Mouse (Mus musculus) spleen, adult 2 months (tissue): Measurements from ENCODE around the gene Hspb7. TPM values are rescaled to one million over a fixed set of nuclear protein-coding genes. Genes with fewer than 3 reads are reported as not detected.

Experiments
- DNase-seq, 2 experiments: peaks; one replicate each; pipeline versions ENCODE4 v3.0.0 to v3.0.0-alpha.2; 2012 to 2021; ENCODE audit warnings: low spot score in 2 of 2, low read depth in 1 of 2
- H3K27ac ChIP-seq: fragments of 200-500 bp; 2 replicates; pipeline ENCODE4 v1.5.1; 2012; ENCODE audit warnings: low read length, inconsistent platforms; ENCODE audit not compliant: insufficient read depth
- H3K27me3 ChIP-seq: fragments of 200-500 bp; 2 replicates; pipeline ENCODE4 v1.6.1; 2012; ENCODE audit warnings: mild to moderate bottlenecking, moderate library complexity, low read length, inconsistent platforms; ENCODE audit not compliant: control insufficient read depth, insufficient read depth
- H3K36me3 ChIP-seq: fragments of 200-500 bp; 2 replicates; pipeline ENCODE4 v1.6.1; 2012; ENCODE audit warnings: mild to moderate bottlenecking, low read length, inconsistent platforms; ENCODE audit not compliant: control insufficient read depth, insufficient read depth
- H3K4me1 ChIP-seq: fragments of 200-500 bp; 2 replicates; pipeline ENCODE4 v1.6.1; 2011; ENCODE audit warnings: inconsistent platforms; ENCODE audit not compliant: control insufficient read depth, insufficient read depth, insufficient read length
- H3K4me3 ChIP-seq: fragments of 200-500 bp; 2 replicates; pipeline ENCODE4 v1.5.1; 2011; ENCODE audit warnings: mild to moderate bottlenecking, inconsistent platforms; ENCODE audit not compliant: insufficient read depth, insufficient read length; ENCODE audit errors: extremely low read depth
- CTCF ChIP-seq: fragments of 200-500 bp; IDR thresholded peaks from 2 replicates; pipeline ENCODE4 v1.5.1; 2011; ENCODE audit warnings: mild to moderate bottlenecking, inconsistent platforms; ENCODE audit not compliant: insufficient read depth, insufficient read length, insufficient replicate concordance; ENCODE audit errors: extremely low read depth
- POLR2A ChIP-seq: fragments of 200-500 bp; IDR thresholded peaks from 2 replicates; pipeline ENCODE4 v1.6.1; 2011; ENCODE audit warnings: low read depth, low read length, inconsistent platforms
- WGBS: fragments of 180-500 bp; shearing (Covaris S2); methylation state at CpG from one replicate; pipeline ENCODE4 v1.1.7; 2018; 5-methylcytosine and 5-hydroxymethylcytosine counted together
- polyA plus RNA-seq: library from polyadenylated mRNA; depleted of rRNA; stranded (reverse); fragments of >200 nt; gene quantifications from 2 replicates; pipeline ENCODE4 v1.2.3, GENCODE M21; 2012

Gene Hspb7
- polyA plus RNA-seq, 1 experiment, result 2.4 TPM

DNA sequence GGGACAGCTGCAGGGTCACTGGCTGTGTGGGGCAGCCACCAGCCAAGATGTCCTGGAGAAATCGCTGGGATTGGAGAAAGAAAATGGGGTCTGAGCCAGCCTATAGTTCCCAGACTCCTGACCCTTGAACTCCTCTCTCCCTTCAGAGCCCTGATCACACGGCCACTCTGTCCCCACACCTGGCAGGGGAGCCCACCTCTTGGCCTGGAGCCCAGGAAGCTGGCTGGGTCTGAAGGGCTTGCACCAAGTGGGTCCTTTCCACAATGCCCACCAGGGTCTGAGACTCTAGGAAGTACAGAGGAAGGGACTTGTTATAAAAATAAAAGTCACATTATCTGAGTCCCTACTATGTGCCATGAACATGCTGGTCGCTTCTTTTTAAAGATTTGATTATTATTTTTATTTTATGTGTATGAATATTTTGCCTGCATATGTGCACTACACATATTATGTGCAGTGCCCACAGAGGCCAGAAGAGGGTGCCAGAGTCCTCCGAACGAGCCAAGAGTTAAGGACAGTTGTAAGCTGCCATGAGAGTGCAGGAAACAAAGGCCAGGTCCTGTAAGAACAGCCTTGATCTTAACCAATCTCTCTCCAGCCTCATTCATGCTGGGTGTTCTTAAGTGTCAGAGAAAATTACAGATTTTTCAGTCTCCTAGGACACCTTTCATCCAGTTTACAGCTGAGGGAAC is 33.3 kb upstream of the Hspb7 start:
- no peak overlapping the region for H3K27ac ChIP-seq
- DNase-seq, result peak; percentile 19 to 62
- 16% methylated on average over 5 of the region's 5 CpGs for WGBS

DNA sequence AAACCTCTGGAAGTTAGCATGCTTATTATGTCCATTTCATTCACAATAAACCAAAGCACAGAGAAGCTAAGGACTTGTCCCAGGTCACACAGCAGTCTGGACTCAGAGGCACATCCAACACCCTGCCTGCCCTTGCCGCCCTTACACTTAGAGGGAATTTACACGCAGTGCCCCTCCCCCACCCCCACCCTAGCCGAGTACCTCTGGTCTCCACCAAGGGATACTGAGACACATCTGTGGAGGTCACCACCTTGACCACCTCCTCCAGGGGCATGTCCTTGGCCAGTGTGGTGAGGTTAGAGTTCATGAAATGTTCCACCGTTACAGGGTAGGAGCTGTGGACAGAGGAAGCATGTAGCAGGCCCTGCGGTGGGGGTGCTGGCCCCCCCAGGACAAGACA is 32.6 kb upstream of the Hspb7 start:
- TF ChIP-seq POLR2A, result no peak
- no peak for TF ChIP-seq CTCF
- Histone ChIP-seq H3K27ac (no peak overlapping the region), H3K4me3 (no peak overlapping the region), H3K4me1 (no peaks in the 10 kb centered on the region), H3K27me3 (no peaks in the 10 kb centered on the region), H3K36me3 (no peaks in the 10 kb centered on the region)
- DNase-seq, result no peak
- 71% methylated on average over 5 of the region's 5 CpGs for WGBS

More for the DNA sequence above, 33.3 kb upstream of the Hspb7 start:
- TF ChIP-seq CTCF, result peak; percentile 58; the same call in 1 of the 2 replicates
- TF ChIP-seq POLR2A, result no peak
- Histone ChIP-seq H3K36me3 (no peaks in the 10 kb centered on the region), H3K4me3 (no peak overlapping the region), H3K4me1 (peaks cover 2% of the 10 kb centered on the region; the same call in 1 of the 2 replicates), H3K27me3 (peaks cover 5% of the 10 kb centered on the region; the same call in 1 of the 2 replicates)

DNA sequence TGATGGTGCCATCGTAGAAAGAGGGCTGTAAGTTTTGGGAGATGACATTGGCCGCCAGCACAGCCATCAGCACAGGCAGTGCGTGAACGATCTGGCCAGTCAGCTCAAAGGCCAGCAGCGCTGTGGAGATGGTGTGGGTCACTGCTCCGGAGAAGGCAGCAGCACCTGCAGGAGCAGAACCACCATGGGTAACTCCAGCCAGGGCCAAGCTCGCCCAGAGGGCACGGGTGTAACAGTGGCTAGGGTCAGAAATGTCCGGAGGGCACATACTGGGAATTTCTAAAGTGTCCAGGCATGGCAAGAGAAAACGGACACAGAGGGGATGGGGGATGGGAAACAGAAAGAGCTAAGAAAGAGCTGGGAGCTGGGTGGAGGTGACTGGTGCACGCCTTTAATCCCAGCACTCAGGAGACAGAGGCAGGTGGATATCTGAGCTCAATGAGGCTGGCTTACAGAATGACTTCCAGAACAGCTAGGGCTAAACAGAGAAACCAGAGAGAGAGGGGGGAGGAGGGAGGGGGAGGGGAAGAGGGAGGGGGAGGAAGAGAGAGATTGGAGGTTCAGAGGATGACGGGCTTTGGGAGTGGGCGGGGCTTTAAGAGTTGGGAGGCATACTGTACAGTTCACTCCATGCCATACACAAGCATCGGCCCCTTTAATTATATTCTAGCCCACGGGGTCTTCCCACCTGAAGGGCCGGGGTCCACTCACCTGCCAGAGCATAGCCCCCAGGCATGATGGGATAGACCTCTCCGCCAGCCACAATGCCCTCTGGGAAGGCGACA is 31.0 kb upstream of the Hspb7 start:
- Histone ChIP-seq H3K36me3 (no peaks in the 10 kb centered on the region), H3K4me3 (no peak overlapping the region), H3K4me1 (no peaks in the 10 kb centered on the region), H3K27me3 (no peaks in the 10 kb centered on the region), H3K27ac (no peak overlapping the region)
- TF ChIP-seq POLR2A (no peak), CTCF (no peak)
- DNase-seq, result no peak
- 81% methylated on average over 18 of the region's 18 CpGs for WGBS

DNA sequence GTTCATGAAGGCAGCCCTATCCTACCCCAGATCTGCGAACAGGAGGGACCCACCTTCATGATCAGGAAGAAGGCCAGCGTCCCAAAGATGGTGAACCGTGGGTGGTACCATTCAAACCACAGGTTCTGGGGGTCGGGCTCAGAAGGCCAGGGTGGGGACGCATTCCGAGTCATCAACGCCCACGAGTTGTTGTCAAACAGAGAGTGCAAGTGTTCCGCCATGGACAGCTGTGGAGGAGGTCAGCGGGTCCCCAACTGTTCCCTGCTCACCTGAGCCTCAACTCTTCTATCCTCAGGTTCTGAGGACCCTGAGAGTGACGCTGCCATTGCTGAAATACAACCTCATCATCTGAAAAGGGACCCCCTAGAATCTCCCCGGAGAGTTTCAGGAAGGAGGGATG is 29.3 kb upstream of the Hspb7 start:
- TF ChIP-seq CTCF (no peak), POLR2A (no peak)
- H3K27me3 ChIP-seq, result no peaks in the 10 kb centered on the region
- no peaks in the 10 kb centered on the region for H3K4me1 ChIP-seq
- no peaks in the 10 kb centered on the region for H3K36me3 ChIP-seq
- DNase-seq, result no peak
- WGBS, result 81% methylated on average over 12 of the region's 12 CpGs
- no peak overlapping the region for H3K4me3 ChIP-seq
- H3K27ac ChIP-seq, result no peak overlapping the region

DNA sequence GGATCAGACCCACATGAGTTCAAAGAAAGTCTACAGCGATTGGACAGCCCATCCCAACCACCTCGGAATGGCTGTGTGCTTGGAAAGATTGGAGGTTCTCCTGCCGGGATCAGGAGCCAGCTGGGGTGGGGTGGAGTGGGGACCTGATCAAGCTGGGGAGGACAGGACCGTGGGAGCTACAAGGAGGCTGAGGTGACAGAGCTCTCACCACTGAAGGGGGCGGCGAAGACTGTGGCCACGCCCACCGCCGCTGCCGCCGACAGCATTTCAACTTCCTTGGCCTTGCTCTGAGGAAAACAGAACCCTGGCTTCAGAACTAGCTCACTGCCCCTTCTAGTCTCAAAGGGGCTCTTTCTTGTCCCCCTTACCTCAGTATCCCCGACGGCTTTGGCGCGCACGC is 25.8 kb upstream of the Hspb7 start:
- Histone ChIP-seq H3K4me1 (no peaks in the 10 kb centered on the region), H3K36me3 (no peaks in the 10 kb centered on the region), H3K4me3 (no peak overlapping the region), H3K27me3 (no peaks in the 10 kb centered on the region), H3K27ac (no peak overlapping the region)
- DNase-seq, result no peak
- TF ChIP-seq POLR2A, result no peak
- no peak for TF ChIP-seq CTCF
- 50% methylated on average over 16 of the region's 16 CpGs for WGBS

DNA sequence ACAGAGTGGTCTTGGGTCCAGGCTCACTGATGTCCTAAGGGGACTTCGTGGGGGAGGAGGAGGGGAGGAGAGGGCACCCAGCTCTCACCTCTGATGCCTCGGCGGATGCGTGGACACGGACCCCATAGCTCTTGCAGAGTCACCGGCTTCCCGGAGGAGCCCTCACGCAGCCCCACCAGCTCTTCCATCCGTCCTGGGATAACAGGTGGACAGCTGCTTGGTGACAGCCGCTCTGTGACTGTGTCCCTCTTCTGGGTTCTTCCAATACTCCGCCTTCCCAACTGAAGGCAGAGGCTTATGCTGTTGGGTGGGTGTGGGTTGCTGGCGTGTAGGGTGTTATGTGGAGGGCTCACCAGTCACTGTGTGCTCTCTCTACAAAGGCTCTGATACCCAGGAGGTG is 22.7 kb upstream of the Hspb7 start:
- TF ChIP-seq POLR2A, result no peak
- no peak for TF ChIP-seq CTCF
- H3K4me3 ChIP-seq, result no peak overlapping the region
- H3K27ac ChIP-seq, result no peak overlapping the region
- H3K4me1 ChIP-seq, result no peaks in the 10 kb centered on the region
- no peaks in the 10 kb centered on the region for H3K36me3 ChIP-seq
- 90% methylated on average over 12 of the region's 12 CpGs for WGBS
- DNase-seq, result no peak
- H3K27me3 ChIP-seq, result no peaks in the 10 kb centered on the region

DNA sequence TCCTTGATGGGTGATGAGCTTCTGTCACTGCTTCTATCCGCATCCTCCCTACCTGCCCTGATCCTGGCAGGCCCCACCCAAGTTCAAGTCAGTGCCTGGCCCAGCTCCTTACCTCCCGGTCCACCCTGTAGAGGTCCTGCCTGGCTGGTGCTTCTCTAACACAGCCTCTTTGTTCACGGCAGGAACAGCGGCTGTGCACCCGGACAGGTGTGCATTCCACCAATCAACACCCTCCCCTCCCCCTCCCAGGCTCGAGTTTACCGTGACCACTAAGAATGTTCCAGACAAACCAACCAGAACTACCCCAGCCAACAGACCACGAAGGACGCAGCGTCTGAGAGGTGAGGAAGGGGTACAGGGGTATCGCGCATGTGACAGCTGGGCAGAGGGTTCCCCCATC is 22.0 kb upstream of the Hspb7 start, which contains the start of gene Clcnka:
Gene Clcnka (minus strand): TSS at position 180 of the 400 bp plus-strand sequence.
- H3K4me3 ChIP-seq, result no peak within 1 kb of the TSS
- no peaks in the 10 kb centered on the region for H3K4me1 ChIP-seq
- no peak within 1 kb of the TSS for H3K27ac ChIP-seq
- TF ChIP-seq POLR2A, result no peak
- TF ChIP-seq CTCF, result no peak
- no peak for DNase-seq
- 66% methylated on average over 12 of the region's 12 CpGs for WGBS
- no peaks in the 10 kb centered on the region for H3K36me3 ChIP-seq
- H3K27me3 ChIP-seq, result no peaks in the 10 kb centered on the region
